Comparison of ENCODE assay signal across 10 mouse cellular contexts in genomic region chr17:31877650-31878141, GRCm38 (mm10). TPM values are rescaled to one million over a fixed set of nuclear protein-coding genes. Genes with fewer than 3 reads are reported as not detected.
DNase-seq lines count a peak whose midpoint lies in the region; ATAC-seq and TF ChIP-seq lines count a peak whose summit lies in the region.
"Had no signal": no experiment of that assay in that cellular context is flagged by ENCODE, and none has a peak within 500 bp of the region (broad histone marks: within the 10 kb centered on the region; RNA-seq: fewer than 3 reads in every experiment).

No protein-coding gene starts in this region.

- no peaks in the 10 kb centered on the region for H3K27me3 ChIP-seq in intestine, embryonic 14.5 days (replicated peaks; ENCODE audit: control insufficient read depth, insufficient read depth, low read length)
- H3K27me3 ChIP-seq in intestine, postnatal 0 days (replicated peaks; ENCODE audit: control insufficient read depth, insufficient read depth, low read length) = no peaks in the 10 kb centered on the region
- H3K27me3 ChIP-seq in CH12.LX (replicated peaks) = no peaks in the 10 kb centered on the region
- no peaks in the 10 kb centered on the region for H3K27me3 ChIP-seq in embryonic facial prominence, embryonic 14.5 days (replicated peaks; ENCODE audit: control insufficient read depth, insufficient read depth, low read length)
- H3K27me3 ChIP-seq: hindbrain, embryonic 15.5 days; neural tube, embryonic 12.5 days had no signal

- DNase-seq in intestine, embryonic 14.5 days (ENCODE audit: low spot score) = no peak
- peak; percentile 69 for DNase-seq in CH12.LX (ENCODE audit: extremely low read depth)
- peak; percentile 48 for DNase-seq in embryonic facial prominence, embryonic 14.5 days (ENCODE audit: low spot score)
- DNase-seq in layer of hippocampus, adult 8-10 months (ENCODE audit: low spot score in 2 of 2) = peak; percentile 61 to 71
- peak; percentile 17 for DNase-seq in right cerebral cortex, postnatal 4 days
- no peak for DNase-seq in adrenal gland, adult 8-10 months

- ATAC-seq in intestine, embryonic 14.5 days (replicated peaks; ENCODE audit: low FRiP score, low TSS enrichment, low read depth) = no peak; the same call in 1 of the 2 replicates
- ATAC-seq in intestine, postnatal 0 days = no peak
- ATAC-seq in embryonic facial prominence, embryonic 14.5 days (ENCODE audit: low read depth) = peak; percentile 68
- no peak for ATAC-seq in cerebellum, adult (ENCODE audit: insufficient number of reproducible peaks, low FRiP score, low TSS enrichment)

- dilution Hi-C loops in CH12.LX (cut with MboI; ENCODE audit: extremely low pct_ligation_motif_present, extremely low pct_unique_long_range_greater_than_20kb, low sequenced_read_pairs) = no loop called here

- H3K36me3 ChIP-seq in intestine, embryonic 14.5 days (ENCODE audit: control insufficient read depth, insufficient read depth, low read length) = no peaks in the 10 kb centered on the region
- no peaks in the 10 kb centered on the region for H3K36me3 ChIP-seq in intestine, postnatal 0 days (ENCODE audit: control insufficient read depth, insufficient read depth)
- H3K36me3 ChIP-seq in CH12.LX (replicated peaks in 1 of 2; ENCODE audit: control insufficient read depth in 1 of 2, insufficient read depth in 1 of 2, low read length in 1 of 2) = peaks cover 0 to 10% of the 10 kb centered on the region in 2 experiments
- H3K36me3 ChIP-seq in embryonic facial prominence, embryonic 14.5 days (ENCODE audit: control insufficient read depth, insufficient read depth, low read length) = no peaks in the 10 kb centered on the region
- H3K36me3 ChIP-seq: hindbrain, embryonic 15.5 days; neural tube, embryonic 12.5 days had no signal

- H3K9me3 ChIP-seq in intestine, embryonic 14.5 days (ENCODE audit: control insufficient read depth, low read length) = no peaks in the 10 kb centered on the region
- H3K9me3 ChIP-seq in intestine, postnatal 0 days (ENCODE audit: control insufficient read depth) = no peaks in the 10 kb centered on the region
- peaks cover 9% of the 10 kb centered on the region for H3K9me3 ChIP-seq in CH12.LX (replicated peaks; ENCODE audit: low read length)
- H3K9me3 ChIP-seq in embryonic facial prominence, embryonic 14.5 days (ENCODE audit: control insufficient read depth, low read length) = no peaks in the 10 kb centered on the region
- H3K9me3 ChIP-seq: hindbrain, embryonic 15.5 days; neural tube, embryonic 12.5 days had no signal

- peak overlapping the region; percentile 47; the same call in 1 of the 2 replicates for H3K27ac ChIP-seq in intestine, embryonic 14.5 days (ENCODE audit: low read depth)
- H3K27ac ChIP-seq in intestine, postnatal 0 days (ENCODE audit: low read depth, low read length) = no peak overlapping the region
- peak overlapping the region; percentile 88 for H3K27ac ChIP-seq in CH12.LX (ENCODE audit: insufficient read depth, low read depth)
- no peak overlapping the region for H3K27ac ChIP-seq in embryonic facial prominence, embryonic 14.5 days (replicated peaks; ENCODE audit: low read depth, low read length)
- H3K27ac ChIP-seq: hindbrain, embryonic 15.5 days; neural tube, embryonic 12.5 days had no signal

- peak; percentile 61; the same call in 1 of the 2 replicates for TF ChIP-seq EP300 in CH12.LX (IDR thresholded peaks at IDR 0.05; ENCODE audit: low read length)

- WGBS in intestine, embryonic 14.5 days = 27% methylated on average over 14 of the region's 14 CpGs
- WGBS in intestine, postnatal 0 days = 47% methylated on average over 14 of the region's 14 CpGs
- WGBS in embryonic facial prominence, embryonic 14.5 days = 51% methylated on average over 14 of the region's 14 CpGs

- no peak; the same call in none of the 2 replicates for TF ChIP-seq RAD21 in CH12.LX (IDR thresholded peaks at IDR 0.05; ENCODE audit: low read depth, low read length)

- in situ Hi-C loops in CH12.LX (cut with MboI; ENCODE audit: low pct_ligation_motif_present, low pct_unique_long_range_greater_than_20kb, low sequenced_read_pairs) = no loop called here

- TF ChIP-seq POLR2A in CH12.LX (IDR thresholded peaks at IDR 0.05; ENCODE audit: low read depth, low read length) = no peak

- H3K9ac ChIP-seq in intestine, embryonic 14.5 days (ENCODE audit: low read length) = no peak overlapping the region
- H3K9ac ChIP-seq in intestine, postnatal 0 days (ENCODE audit: low read depth, low read length) = no peak overlapping the region
- peak overlapping the region; percentile 34; the same call in 1 of the 2 replicates for H3K9ac ChIP-seq in CH12.LX (ENCODE audit: insufficient read depth, low read depth)
- no peak overlapping the region for H3K9ac ChIP-seq in embryonic facial prominence, embryonic 14.5 days (ENCODE audit: low read depth, low read length)
- H3K9ac ChIP-seq: hindbrain, embryonic 15.5 days; neural tube, embryonic 12.5 days had no signal

- H3K4me3 ChIP-seq in intestine, embryonic 14.5 days (ENCODE audit: low read depth, low read length) = no peak overlapping the region
- H3K4me3 ChIP-seq in intestine, postnatal 0 days (ENCODE audit: low read depth, low read length) = no peak overlapping the region
- no peak overlapping the region for H3K4me3 ChIP-seq in CH12.LX (replicated peaks in 1 of 3; ENCODE audit: low read depth in 2 of 3, low read length in 2 of 3, poor library complexity in 1 of 3)
- H3K4me3 ChIP-seq in embryonic facial prominence, embryonic 14.5 days (ENCODE audit: low read depth, low read length) = no peak overlapping the region
- H3K4me3 ChIP-seq: hindbrain, embryonic 15.5 days; neural tube, embryonic 12.5 days had no signal

- no peaks in the 10 kb centered on the region for H3K79me2 ChIP-seq in CH12.LX (replicated peaks; ENCODE audit: control insufficient read depth, extremely low read depth, insufficient read depth, poor library complexity, severe bottlenecking)

- no peak overlapping the region for H3K4me2 ChIP-seq in intestine, embryonic 14.5 days (ENCODE audit: low read length)
- H3K4me2 ChIP-seq in intestine, postnatal 0 days (replicated peaks; ENCODE audit: low read depth) = no peak overlapping the region
- H3K4me2 ChIP-seq in CH12.LX (ENCODE audit: insufficient read depth, low read depth, poor library complexity, severe bottlenecking) = peak overlapping the region; percentile 30
- H3K4me2 ChIP-seq in embryonic facial prominence, embryonic 14.5 days (ENCODE audit: low read depth, low read length) = no peak overlapping the region
- H3K4me2 ChIP-seq: hindbrain, embryonic 15.5 days; neural tube, embryonic 12.5 days had no signal

- H3K4me1 ChIP-seq in intestine, embryonic 14.5 days (replicated peaks; ENCODE audit: control insufficient read depth, insufficient read depth, low read length) = peaks cover 17% of the 10 kb centered on the region
- no peaks in the 10 kb centered on the region for H3K4me1 ChIP-seq in intestine, postnatal 0 days (replicated peaks; ENCODE audit: control insufficient read depth, insufficient read depth, low read length)
- H3K4me1 ChIP-seq in CH12.LX (ENCODE audit: control insufficient read depth in 1 of 2, insufficient read depth in 2 of 2) = peaks cover 58 to 70% of the 10 kb centered on the region in 2 experiments
- H3K4me1 ChIP-seq in embryonic facial prominence, embryonic 14.5 days (ENCODE audit: control insufficient read depth, insufficient read depth, low read length) = peaks cover 12% of the 10 kb centered on the region

- no peak for TF ChIP-seq CTCF in intestine, postnatal 0 days (IDR thresholded peaks at IDR 0.05; ENCODE audit: low read depth)
- TF ChIP-seq CTCF in CH12.LX (conservative IDR thresholded peaks at IDR 0.05 in 1 of 2, IDR thresholded peaks at IDR 0.05 in 1 of 2; ENCODE audit: low read depth in 2 of 2, low read length in 2 of 2) = no peak

TF ChIP-seq in CH12.LX, 34 proteins besides CTCF, POLR2A, EP300 and RAD21:
- TF ChIP-seq CHD2 (IDR thresholded peaks at IDR 0.05; ENCODE audit: low read length) = peak; percentile 57
- no peak for TF ChIP-seq ZNF384 (IDR thresholded peaks at IDR 0.05; ENCODE audit: low read depth, low read length)
- 0 out of 2 replicates have a peak, but pooled peaks have one; percentile 57 for TF ChIP-seq POLR2AphosphoS2 (IDR thresholded peaks at IDR 0.05; ENCODE audit: low read depth, low read length)
- TF ChIP-seq IRF4 (IDR thresholded peaks at IDR 0.05; ENCODE audit: low read depth, low read length) = peak; percentile 17; the same call in 1 of the 2 replicates
- TF ChIP-seq RCOR1 (conservative IDR thresholded peaks at IDR 0.05; ENCODE audit: low read depth, low read length) = 0 out of 2 replicates have a peak, but pooled peaks have one; percentile 53
- 0 out of 2 replicates have a peak, but pooled peaks have one; percentile 4 for TF ChIP-seq MYC (IDR thresholded peaks at IDR 0.05; ENCODE audit: low read depth, low read length)
- TF ChIP-seq JUND (conservative IDR thresholded peaks at IDR 0.05; ENCODE audit: low read depth, low read length) = no peak
- peak; percentile 63 for TF ChIP-seq MAX (IDR thresholded peaks at IDR 0.05; ENCODE audit: low read length)
- no peak for TF ChIP-seq USF2 (conservative IDR thresholded peaks at IDR 0.05; ENCODE audit: low read depth, low read length)
- TF ChIP-seq TCF12 (IDR thresholded peaks at IDR 0.05; ENCODE audit: low read depth, low read length) = peak; percentile 74
- peak; percentile 77 for TF ChIP-seq ETS1 (conservative IDR thresholded peaks at IDR 0.05; ENCODE audit: low read depth, low read length)
- TF ChIP-seq MAFK (IDR thresholded peaks at IDR 0.05; ENCODE audit: insufficient replicate concordance, low read length) = 0 out of 2 replicates have a peak, but pooled peaks have one; percentile 18
- TF ChIP-seq BHLHE40 (IDR thresholded peaks at IDR 0.05; ENCODE audit: low read depth, low read length) = peak; percentile 48; the same call in 1 of the 2 replicates
- no peak for TF ChIP-seq JUN (IDR thresholded peaks at IDR 0.05; ENCODE audit: insufficient read depth, low read depth, low read length)
- TF ChIP-seq SIN3A (IDR thresholded peaks at IDR 0.05; ENCODE audit: low read length) = 0 out of 2 replicates have a peak, but pooled peaks have one; percentile 12
TF ChIP-seq in CH12.LX: peak in this region for 11.

RNA-seq across cellular contexts. Expression of gene Sik1, which starts 22.1 kb away (rescaled TPM):
- 9.2 and 11.9 TPM in 2 replicates for polyA plus RNA-seq in intestine, embryonic 14.5 days (2014; fragmentation: Nextera tagmentation; extraction: Ambion mirVana)
- 2.9 and 3.8 TPM in 2 replicates for polyA plus RNA-seq in intestine, postnatal 0 days (2015; fragmentation: Nextera tagmentation; extraction: Ambion mirVana)
- 56.7 and 56.9 TPM in 2 replicates for total RNA-seq in CH12.LX (2012; rRNA removed)
- 16.0 and 17.1 TPM in 2 replicates for total RNA-seq in CH12.LX (2014; rRNA removed)
- 27.7 and 36.7 TPM in 2 replicates for polyA plus RNA-seq in CH12.LX (2012; ENCODE audit: insufficient read length, low read depth)
- polyA plus RNA-seq in embryonic facial prominence, embryonic 14.5 days (2014; fragmentation: Nextera tagmentation; extraction: Ambion mirVana) = 25.1 and 27.8 TPM in 2 replicates
- total RNA-seq in layer of hippocampus, adult 8-10 months (2022) = 10 to 100 TPM; 13.2 to 22.2 (median 15.4) TPM
- 100 to 1,000 TPM in 1 of 4 experiments, 10 to 100 TPM in 2, 1 to 10 TPM in 1; 8.6 to 127 (median 15.7) TPM for total RNA-seq in adrenal gland, adult 8-10 months (2022)

Comparison
In these comparisons a context has a peak if more than half of its experiments do, and no peak if none do; other contexts are left out.
1. H3K27ac ChIP-seq: peak in intestine, embryonic 14.5 days (single experiment) and CH12.LX (single experiment); none in intestine, postnatal 0 days (single experiment) and embryonic facial prominence, embryonic 14.5 days (single experiment).
2. DNase-seq: peak in CH12.LX (single experiment), embryonic facial prominence, embryonic 14.5 days (single experiment), layer of hippocampus, adult 8-10 months (2 of 2) and right cerebral cortex, postnatal 4 days (single experiment); none in intestine, embryonic 14.5 days (single experiment) and adrenal gland, adult 8-10 months (single experiment).